Mouse (Mus musculus) CD4-positive naive resting alpha-beta T cell, adult 76 days (primary cell): ENCODE data around the gene Nccrp1. TPM values are rescaled to one million over a fixed set of nuclear protein-coding genes. Genes with fewer than 3 reads are reported as not detected.

Source experiments
- total RNA-seq: library from RNA; stranded (reverse); gene quantifications from one replicate; pipeline ENCODE4 v1.2.4, GENCODE M21; 2023

The Nccrp1 gene
- total RNA-seq = 0.50 TPM

GRCm38 (mm10) chr7:28547154-28547553 lies at the start of gene Nccrp1:
Gene Nccrp1 (minus strand): TSS chr7:28547254.

DNA sequence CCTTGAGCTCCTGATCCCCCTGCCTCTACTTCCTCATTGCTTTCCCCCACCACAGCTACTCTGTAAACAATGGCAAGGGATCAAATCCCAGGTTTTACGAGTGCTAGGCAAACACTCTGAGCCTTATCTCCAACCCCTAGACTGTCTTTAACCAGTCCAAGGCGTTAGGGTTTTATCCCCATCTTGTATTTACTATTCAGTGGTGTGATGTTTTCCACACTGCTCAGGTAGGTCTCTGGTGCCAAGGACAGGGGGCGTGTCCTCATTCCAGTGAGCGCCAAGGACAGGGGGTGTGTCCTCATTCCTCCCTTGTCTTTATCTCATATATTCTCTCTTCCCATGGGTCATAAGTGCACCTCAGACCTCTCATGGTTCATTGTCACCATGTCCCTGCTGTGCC lies 6.5 kb downstream of the Nccrp1 start, which contains the start of gene Sycn:
Gene Sycn (plus strand): TSS at position 360 of the 400 bp plus-strand sequence.

DNA sequence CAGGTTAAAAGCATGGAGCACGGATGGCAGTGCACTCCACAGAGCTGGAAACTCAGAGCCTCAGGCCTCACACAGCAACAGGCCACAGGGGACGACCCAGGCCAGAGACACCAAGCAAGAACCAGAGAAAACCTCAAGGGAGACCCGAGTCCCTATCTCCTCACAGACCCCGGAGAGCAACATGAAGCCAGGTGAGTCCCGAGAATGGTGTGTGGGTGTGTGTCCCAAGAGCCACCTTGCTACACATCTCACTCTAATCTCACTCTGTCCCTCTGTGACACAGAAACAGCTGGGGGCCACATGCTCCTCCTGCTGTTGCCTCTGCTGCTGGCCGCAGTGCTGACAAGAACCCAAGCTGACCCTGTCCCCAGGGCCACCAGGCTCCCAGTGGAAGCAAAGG lies 24.5 kb downstream of the Nccrp1 start, which contains the start of gene Ifnl3:
Gene Ifnl3 (plus strand): TSS at position 301 of the 400 bp plus-strand sequence.

DNA sequence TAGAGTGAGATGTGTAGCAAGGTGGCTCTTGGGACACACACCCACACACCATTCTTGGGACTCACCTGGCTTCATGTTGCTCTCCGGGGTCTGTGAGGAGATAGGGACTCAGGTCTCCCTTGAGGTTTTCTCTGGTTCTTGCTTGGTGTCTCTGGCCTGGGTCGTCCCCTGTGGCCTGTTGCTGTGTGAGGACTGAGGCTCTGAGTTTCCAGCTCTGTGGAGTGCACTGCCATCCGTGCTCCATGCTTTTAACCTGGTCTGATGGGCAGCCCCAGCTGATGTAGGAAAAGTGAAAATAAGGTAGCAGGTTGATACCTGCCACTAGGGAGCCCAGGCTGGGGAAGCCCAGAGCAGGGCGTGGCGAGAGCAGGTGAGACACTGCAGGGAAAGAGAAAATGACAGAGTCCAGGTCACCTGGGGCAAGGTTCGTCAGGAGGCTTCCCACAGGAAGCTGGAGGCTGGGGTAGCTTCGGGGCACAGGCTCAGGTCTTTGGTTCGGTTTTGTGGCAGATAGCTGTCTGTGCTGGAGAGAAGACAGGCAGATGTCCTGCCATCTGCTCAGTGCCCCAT lies 36.6 kb downstream of the Nccrp1 start, which contains the start of gene Ifnl2:
Gene Ifnl2 (minus strand): TSS at position 51 of the 570 bp plus-strand sequence.

Other genes starting within 250 kb of the Nccrp1 start
- gene Dll3, start 245.0 kb downstream of the Nccrp1 start, total RNA-seq = not detected
- gene Timm50, start 235.2 kb downstream of the Nccrp1 start, total RNA-seq = 30.4 TPM
- 171 TPM for gene Supt5, start 208.5 kb downstream of the Nccrp1 start, total RNA-seq
- gene Rps16, start 196.6 kb downstream of the Nccrp1 start, total RNA-seq = 4,922 TPM
- 159 TPM for gene Plekhg2, start 174.7 kb downstream of the Nccrp1 start, total RNA-seq
- gene Zfp36, start 167.0 kb downstream of the Nccrp1 start, total RNA-seq = 225 TPM
- 22.9 TPM for gene Med29, start 154.5 kb downstream of the Nccrp1 start, total RNA-seq
- gene Paf1, start 154.3 kb downstream of the Nccrp1 start, total RNA-seq = 150 TPM
- gene Gmfg, start 109.8 kb downstream of the Nccrp1 start, total RNA-seq = 274 TPM
- 1.8 TPM for gene Lrfn1, start 95.3 kb downstream of the Nccrp1 start, total RNA-seq
- not detected for gene Ifnl2, start 36.8 kb downstream of the Nccrp1 start, total RNA-seq
- gene Ifnl3, start 24.4 kb downstream of the Nccrp1 start, total RNA-seq = not detected
- gene Sycn, start 6.4 kb downstream of the Nccrp1 start, total RNA-seq = not detected
- 57.6 TPM for gene Samd4b, start 50.9 kb upstream of the Nccrp1 start, total RNA-seq
- gene Pak4, start 50.9 kb upstream of the Nccrp1 start, total RNA-seq = 8.9 TPM
- not detected for gene Acp7, start 84.1 kb upstream of the Nccrp1 start, total RNA-seq
- gene Fbxo27, start 145.6 kb upstream of the Nccrp1 start, total RNA-seq = 2.4 TPM
- gene Fbxo17, start 169.6 kb upstream of the Nccrp1 start, total RNA-seq = 16.8 TPM
- 26.1 TPM for gene Mrps12, start 194.6 kb upstream of the Nccrp1 start, total RNA-seq
- 18.8 TPM for gene Sars2, start 194.7 kb upstream of the Nccrp1 start, total RNA-seq
- gene Ccer2, start 208.9 kb upstream of the Nccrp1 start, total RNA-seq = not detected
- gene Sirt2, start 219.5 kb upstream of the Nccrp1 start, total RNA-seq = 66.8 TPM
- 65.7 TPM for gene Nfkbib, start 220.3 kb upstream of the Nccrp1 start, total RNA-seq
- 108 TPM for gene Rinl, start 241.7 kb upstream of the Nccrp1 start, total RNA-seq